Mouse (Mus musculus) MEL (cell line): ENCODE data around the gene Kcnd3. TPM values are rescaled to one million over a fixed set of nuclear protein-coding genes. Genes with fewer than 3 reads are reported as not detected.

Source experiments
- DNase-seq: peaks from one replicate; pipeline ENCODE4 v3.0.0; 2011; ENCODE audit warnings: low read depth, low spot score
- H3K27ac ChIP-seq: 2 replicates; pipeline ENCODE4 v1.5.1; 2012; ENCODE audit warnings: low read depth, mild to moderate bottlenecking, control low read depth, low read length, moderate library complexity; ENCODE audit not compliant: control insufficient read depth
- H3K27me3 ChIP-seq, 2 experiments: fragments of 150-350 bp in 1 of 2; sonication (generic) in 1 of 2; 2 replicates each; pipeline ENCODE4 v1.6.1; 2012; ENCODE audit warnings: low read length in 2 of 2, mild to moderate bottlenecking in 2 of 2, improper control_type of control experiment in 1 of 2, moderate library complexity in 1 of 2; ENCODE audit not compliant: insufficient read depth in 2 of 2, control insufficient read depth in 1 of 2
- H3K36me3 ChIP-seq, 2 experiments: 2 replicates each; pipeline ENCODE4 v1.6.1; 2012 to 2014; ENCODE audit warnings: low read length in 2 of 2, improper control_type of control experiment in 1 of 2, inconsistent platforms in 1 of 2, mild to moderate bottlenecking in 1 of 2; ENCODE audit not compliant: insufficient read depth in 2 of 2, control insufficient read depth in 1 of 2
- H3K4me1 ChIP-seq, 2 experiments: fragments of 150-350 bp in 1 of 2; sonication (generic) in 1 of 2; 2 replicates each; pipeline ENCODE4 v1.6.1; 2012; ENCODE audit warnings: low read length in 2 of 2, improper control_type of control experiment in 1 of 2, mild to moderate bottlenecking in 1 of 2; ENCODE audit not compliant: insufficient read depth in 2 of 2, control insufficient read depth in 1 of 2
- H3K4me3 ChIP-seq, 2 experiments: fragments of 150-350 bp in 1 of 2; sonication (generic) in 1 of 2; 2 replicates each; pipeline ENCODE4 v1.5.1; 2012; ENCODE audit warnings: low read depth in 2 of 2, low read length in 2 of 2, mild to moderate bottlenecking in 2 of 2, moderate library complexity in 2 of 2, control low read depth in 1 of 2, improper control_type of control experiment in 1 of 2; ENCODE audit not compliant: control insufficient read depth in 1 of 2, insufficient read depth in 1 of 2
- H3K79me2 ChIP-seq: 2 replicates; pipeline ENCODE4 v1.6.1; 2012; ENCODE audit warnings: mild to moderate bottlenecking, low read length, moderate library complexity; ENCODE audit not compliant: control insufficient read depth, poor library complexity, insufficient read depth
- H3K9ac ChIP-seq: 2 replicates; pipeline ENCODE4 v1.6.1; 2012; ENCODE audit warnings: low read depth, mild to moderate bottlenecking, control low read depth, low read length, moderate library complexity; ENCODE audit not compliant: control insufficient read depth, poor library complexity, severe bottlenecking
- H3K9me3 ChIP-seq: fragments of 150-350 bp; sonication (generic); replicated peaks from 2 replicates; pipeline ENCODE4 v1.6.1; 2012; ENCODE audit warnings: mild to moderate bottlenecking, low read length, improper control_type of control experiment, moderate library complexity; ENCODE audit not compliant: insufficient read depth
- CHD1 ChIP-seq: IDR thresholded peaks from 2 replicates; pipeline ENCODE4 v1.6.1; 2012; ENCODE audit warnings: low read depth, mild to moderate bottlenecking, inconsistent platforms, low read length, improper control_type of control experiment
- CTCF ChIP-seq, 3 experiments: IDR thresholded peaks in 2 of 3; conservative IDR thresholded peaks in 1 of 3; 2 replicates each; pipeline ENCODE4 v1.5.1; 2011 to 2012; ENCODE audit warnings: low read length in 3 of 3, low read depth in 2 of 3, mild to moderate bottlenecking in 2 of 3, improper control_type of control experiment in 1 of 3, inconsistent platforms in 1 of 3, mixed read lengths in 1 of 3, moderate library complexity in 1 of 3; ENCODE audit not compliant: control insufficient read depth in 1 of 3, insufficient read depth in 1 of 3, poor library complexity in 1 of 3, severe bottlenecking in 1 of 3
- E2F4 ChIP-seq: IDR thresholded peaks from 2 replicates; pipeline ENCODE4 v1.6.1; 2011; ENCODE audit warnings: low read depth, low read length, improper control_type of control experiment, borderline replicate concordance
- EP300 ChIP-seq, 2 experiments: IDR thresholded peaks; 2 replicates each; pipeline ENCODE4 v1.6.1; 2011; ENCODE audit warnings: improper control_type of control experiment in 2 of 2, low read length in 2 of 2, low read depth in 1 of 2, mild to moderate bottlenecking in 1 of 2
- HCFC1 ChIP-seq: IDR thresholded peaks from 2 replicates; pipeline ENCODE4 v1.6.1; 2012; ENCODE audit warnings: low read depth, mild to moderate bottlenecking, inconsistent platforms, low read length, improper control_type of control experiment, moderate library complexity
- JUND ChIP-seq: IDR thresholded peaks from 2 replicates; pipeline ENCODE4 v1.6.1; 2011; ENCODE audit warnings: low read depth, mild to moderate bottlenecking, improper control_type of control experiment, low read length
- MEF2A ChIP-seq: IDR thresholded peaks from 2 replicates; pipeline ENCODE4 v1.6.1; 2014; ENCODE audit warnings: low read depth, mild to moderate bottlenecking, inconsistent platforms, low read length, improper control_type of control experiment; ENCODE audit not compliant: poor library complexity, insufficient replicate concordance, severe bottlenecking; ENCODE audit errors: extremely low read depth
- MXI1 ChIP-seq: IDR thresholded peaks from 2 replicates; pipeline ENCODE4 v1.6.1; 2011; ENCODE audit warnings: mild to moderate bottlenecking, low read depth, low read length, improper control_type of control experiment
- POLR2AphosphoS2 ChIP-seq: IDR thresholded peaks from 2 replicates; pipeline ENCODE4 v1.6.1; 2011; ENCODE audit warnings: low read length, improper control_type of control experiment
- SIN3A ChIP-seq: IDR thresholded peaks from 2 replicates; pipeline ENCODE4 v1.6.1; 2012; ENCODE audit warnings: low read length, improper control_type of control experiment, inconsistent platforms
- TAL1 ChIP-seq: IDR thresholded peaks from 2 replicates; pipeline ENCODE4 v1.6.1; 2012; ENCODE audit warnings: mild to moderate bottlenecking, inconsistent platforms, low read length, moderate library complexity, mixed read lengths
- ZKSCAN1 ChIP-seq: IDR thresholded peaks from 2 replicates; pipeline ENCODE4 v1.6.1; 2012; ENCODE audit warnings: low read depth, mild to moderate bottlenecking, inconsistent platforms, low read length, improper control_type of control experiment, moderate library complexity
- polyA plus RNA-seq, 2 experiments: library from polyadenylated mRNA; stranded (reverse) in 1 of 2; unstranded in 1 of 2; fragments of >175 nt in 1 of 2; fragments of >200 nt in 1 of 2; gene quantifications; 2 replicates each; pipeline versions ENCODE4 v1.2.1 to v1.2.4; 2012; ENCODE audit warnings: low replicate concordance in 2 of 2, low read depth in 1 of 2; ENCODE audit not compliant: insufficient read length in 2 of 2, insufficient read depth in 1 of 2, missing spikeins in 1 of 2
- total RNA-seq: library from RNA; depleted of rRNA; stranded (reverse); fragments of 300-350 nt; gene quantifications from 2 replicates; pipeline ENCODE4 v1.2.3, GENCODE M21; 2012

Kcnd3 gene
- total and polyA plus RNA-seq, 3 experiments: 0.01 TPM; not detected in 2

GRCm38 (mm10) chr3:105440873-105441495 lies 11.1 kb upstream of the Kcnd3 start:
- Histone ChIP-seq H3K27ac (no peak overlapping the region), H3K9ac (no peak overlapping the region), H3K9me3 (no peaks in the 10 kb centered on the region), H3K4me3 (no peak overlapping the region), H3K79me2 (no peaks in the 10 kb centered on the region), H3K27me3 (no peaks in the 10 kb centered on the region), H3K4me1 (no peaks in the 10 kb centered on the region), H3K36me3 (no peaks in the 10 kb centered on the region)
- TF ChIP-seq CTCF (IDR thresholded peaks at IDR 0.05 in 2 of 3, conservative IDR thresholded peaks at IDR 0.05 in 1 of 3; ENCODE audit: control insufficient read depth in 1 of 3, insufficient read depth in 1 of 3, low read depth in 2 of 3, low read length in 3 of 3, poor library complexity in 1 of 3, severe bottlenecking in 1 of 3) (no peak), CHD1 (no peak), SIN3A (no peak), ZKSCAN1 (no peak), MEF2A (no peak)
- no peak for DNase-seq

DNA sequence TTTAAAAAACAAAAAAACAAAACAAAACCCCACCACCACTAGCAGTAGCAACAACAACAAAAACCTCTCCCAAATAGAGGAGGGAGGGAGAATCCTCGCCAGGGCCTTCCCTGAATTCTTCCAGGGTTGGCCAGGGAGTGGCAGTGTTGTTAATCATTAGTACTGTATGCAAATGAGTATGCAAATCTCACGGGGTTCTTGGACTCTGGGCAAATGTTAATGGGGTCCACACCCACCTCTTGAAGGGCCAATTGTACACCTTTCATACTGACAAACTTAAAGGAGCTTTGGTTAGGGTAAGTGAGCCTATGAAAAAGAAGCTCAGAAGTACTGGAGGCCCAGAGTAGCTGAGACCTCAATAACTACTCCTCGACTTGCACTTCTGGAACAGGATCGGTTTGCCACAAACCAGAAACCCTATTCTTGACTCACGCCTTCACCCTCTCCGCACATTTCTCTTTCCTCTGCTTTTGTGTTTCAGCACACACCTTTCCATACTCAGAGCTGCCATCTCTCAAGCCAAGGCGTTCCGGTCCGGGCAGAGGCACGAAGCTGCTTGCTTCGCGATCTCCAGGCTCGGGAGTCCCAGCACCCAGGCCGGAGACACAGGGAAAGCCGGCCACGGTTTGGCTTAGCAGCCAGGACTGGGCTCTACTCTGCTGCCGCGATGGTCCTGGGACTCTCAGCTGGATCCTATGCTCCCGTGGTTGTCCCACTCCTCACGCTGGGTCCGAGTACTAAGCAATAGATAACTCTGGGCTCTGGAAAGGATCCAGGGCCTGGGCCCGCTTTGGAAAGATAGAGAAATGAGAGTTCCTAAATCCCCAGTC lies 1.3 kb upstream of the Kcnd3 start:
- Histone ChIP-seq H3K36me3 (no peaks in the 10 kb centered on the region), H3K79me2 (no peaks in the 10 kb centered on the region), H3K27ac (no peak overlapping the region), H3K9ac (no peak overlapping the region), H3K4me1 (no peaks in the 10 kb centered on the region), H3K4me3 (no peak overlapping the region), H3K9me3 (no peaks in the 10 kb centered on the region)
- no peak for DNase-seq
- no peak for TF ChIP-seq POLR2AphosphoS2
- no peak for TF ChIP-seq CHD1
- TF ChIP-seq E2F4: no peak
- TF ChIP-seq HCFC1: no peak
- no peak for TF ChIP-seq EP300 (IDR thresholded peaks at IDR 0.05; ENCODE audit: low read depth in 1 of 2, low read length in 2 of 2)
- no peak for TF ChIP-seq JUND
- TF ChIP-seq MXI1: no peak
- TF ChIP-seq TAL1: no peak
- TF ChIP-seq, all 39 proteins: peak for 0
- no peaks in the 10 kb centered on the region for H3K27me3 ChIP-seq
